Mouse (Mus musculus): ENCODE measurements around the gene Crybb1. TPM values are rescaled to one million over a fixed set of nuclear protein-coding genes. Genes with fewer than 3 reads are reported as not detected.

Gene Crybb1
- polyA plus RNA-seq, 1 experiment from 2014 or later, result 0.45 TPM

DNA sequence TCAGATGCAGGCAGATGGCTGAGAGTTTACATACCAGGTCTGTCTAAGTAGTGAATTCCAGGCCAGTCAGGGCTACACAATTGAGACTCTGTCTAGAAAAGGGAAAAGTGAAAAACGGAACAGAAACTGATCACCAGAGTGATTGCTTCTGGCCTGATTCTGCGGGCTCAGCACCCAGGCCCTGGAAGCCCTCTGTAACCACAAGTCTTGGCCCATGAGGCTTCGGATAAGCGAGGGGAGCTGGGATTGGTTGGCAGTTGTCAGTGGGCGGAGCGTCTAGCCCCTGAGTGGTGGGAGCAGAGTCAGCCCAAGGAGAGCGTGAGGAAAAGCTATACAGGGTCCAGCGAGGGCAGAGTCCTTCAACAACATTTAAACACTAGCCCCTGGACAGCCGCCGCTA is 9.9 kb downstream of the Crybb1 start:
- Histone ChIP-seq H3K9ac (ENCODE audit: low read depth, low read length) (peak overlapping the region; percentile 20; the same call in 1 of the 2 replicates), H3K27ac (ENCODE audit: low read depth, low read length) (no peak overlapping the region), H3K36me3 (ENCODE audit: control insufficient read depth, insufficient read depth, low read length) (no peaks in the 10 kb centered on the region), H3K9me3 (ENCODE audit: control insufficient read depth, low read length) (no peaks in the 10 kb centered on the region), H3K4me1 (replicated peaks; ENCODE audit: control insufficient read depth, insufficient read depth, low read length) (peaks cover 24% of the 10 kb centered on the region), H3K4me3 (ENCODE audit: low read depth, low read length) (no peak overlapping the region), H3K4me2 (peak overlapping the region; percentile 60), H3K27me3 (replicated peaks; ENCODE audit: control insufficient read depth, insufficient read depth, low read length) (peaks cover 12% of the 10 kb centered on the region)
- DNase-seq (ENCODE audit: low spot score), result peak; percentile 65
- ATAC-seq (replicated peaks; ENCODE audit: low FRiP score), result peak; percentile 82
- 5% methylated on average over 10 of the region's 10 CpGs for WGBS

DNA sequence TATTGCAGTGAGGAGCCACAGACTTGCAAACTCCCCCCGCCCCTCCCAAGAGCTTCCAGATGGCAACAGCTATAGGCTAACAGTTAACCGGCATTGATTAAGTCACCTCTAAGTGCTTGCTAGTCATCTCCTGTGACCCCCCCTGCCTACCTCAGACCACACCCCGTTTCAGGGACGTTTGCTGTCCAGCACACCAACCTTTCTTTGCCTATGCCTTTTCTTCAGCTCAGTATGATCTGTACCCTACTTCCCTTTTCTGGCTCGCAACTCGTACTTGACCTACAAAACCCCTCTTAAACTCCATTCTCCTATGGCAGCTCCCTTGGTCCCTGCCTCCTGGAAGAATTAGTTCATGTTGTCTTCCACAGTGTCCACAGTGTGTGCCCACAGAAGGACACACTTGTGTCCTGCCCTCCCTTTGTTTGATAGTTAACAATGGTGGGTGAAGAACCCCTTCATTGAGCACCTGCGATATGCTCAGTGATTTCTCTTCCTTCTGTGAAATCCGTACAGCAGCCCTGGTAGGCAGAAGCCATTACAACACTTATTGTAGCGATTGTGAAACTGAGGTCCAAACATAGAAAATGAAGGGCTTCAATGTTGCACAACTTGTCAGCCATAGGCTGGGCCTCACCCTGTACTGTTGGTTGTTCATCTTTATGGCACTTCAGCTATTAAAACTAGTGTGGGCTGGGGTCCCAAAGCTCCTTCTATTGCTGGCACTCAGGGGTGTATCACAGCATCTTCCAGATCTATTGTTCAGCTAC is 10.6 kb downstream of the Crybb1 start:
- peak overlapping the region; percentile 60 for H3K4me2 ChIP-seq
- no peak for DNase-seq (ENCODE audit: low spot score)
- ATAC-seq (replicated peaks; ENCODE audit: low FRiP score), result 0 out of 2 replicates have a peak, but pooled peaks have one; percentile 27
- no peaks in the 10 kb centered on the region for H3K9me3 ChIP-seq (ENCODE audit: control insufficient read depth, low read length)
- H3K4me1 ChIP-seq (replicated peaks; ENCODE audit: control insufficient read depth, insufficient read depth, low read length), result peaks cover 27% of the 10 kb centered on the region
- H3K9ac ChIP-seq (ENCODE audit: low read depth, low read length), result peak overlapping the region; percentile 20; the same call in 1 of the 2 replicates
- peaks cover 11% of the 10 kb centered on the region for H3K27me3 ChIP-seq (replicated peaks; ENCODE audit: control insufficient read depth, insufficient read depth, low read length)
- no peaks in the 10 kb centered on the region for H3K36me3 ChIP-seq (ENCODE audit: control insufficient read depth, insufficient read depth, low read length)
- no peak overlapping the region for H3K4me3 ChIP-seq (ENCODE audit: low read depth, low read length)
- no peak overlapping the region for H3K27ac ChIP-seq (ENCODE audit: low read depth, low read length)
- 40% methylated on average over 9 of the region's 9 CpGs for WGBS

DNA sequence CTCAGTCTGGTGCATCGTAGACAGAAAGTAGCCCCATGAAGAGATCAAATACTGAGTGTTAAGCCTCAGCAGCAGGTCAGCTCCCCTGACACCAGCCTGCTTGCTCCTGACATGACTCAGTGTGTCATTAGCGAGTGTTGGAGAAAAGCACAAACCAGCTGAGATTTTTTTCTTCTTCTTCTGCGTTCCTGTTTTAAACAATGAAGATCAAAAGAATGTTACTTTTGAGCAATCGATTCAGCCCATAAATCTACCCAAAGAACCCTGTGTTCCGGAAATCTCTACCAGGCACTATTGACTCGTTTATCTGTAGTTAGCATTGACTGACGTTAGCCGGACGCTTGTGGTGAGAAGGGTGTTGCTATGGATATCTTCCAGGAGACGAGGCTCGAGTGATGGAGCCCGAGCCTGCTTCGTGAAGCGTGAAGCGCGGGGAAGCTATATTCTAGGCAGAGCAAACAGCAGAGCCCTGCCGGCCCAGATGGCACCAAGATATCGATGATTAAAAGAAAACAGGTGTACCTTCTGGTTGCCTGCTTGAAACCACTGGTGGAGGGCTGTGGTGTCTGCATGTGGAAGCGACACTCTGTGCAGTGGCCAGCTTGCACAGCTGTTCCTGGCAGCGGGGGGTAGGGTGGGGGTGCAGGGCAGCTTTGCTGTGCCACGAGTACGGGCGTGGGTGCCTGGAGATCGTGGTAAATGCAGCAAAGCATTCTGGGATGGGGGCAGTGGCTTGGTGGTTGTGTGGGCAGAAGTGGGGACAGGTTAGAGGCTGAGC is 15.3 kb downstream of the Crybb1 start:
- peaks cover 22% of the 10 kb centered on the region for H3K4me1 ChIP-seq (replicated peaks; ENCODE audit: control insufficient read depth, insufficient read depth, low read length)

DNA sequence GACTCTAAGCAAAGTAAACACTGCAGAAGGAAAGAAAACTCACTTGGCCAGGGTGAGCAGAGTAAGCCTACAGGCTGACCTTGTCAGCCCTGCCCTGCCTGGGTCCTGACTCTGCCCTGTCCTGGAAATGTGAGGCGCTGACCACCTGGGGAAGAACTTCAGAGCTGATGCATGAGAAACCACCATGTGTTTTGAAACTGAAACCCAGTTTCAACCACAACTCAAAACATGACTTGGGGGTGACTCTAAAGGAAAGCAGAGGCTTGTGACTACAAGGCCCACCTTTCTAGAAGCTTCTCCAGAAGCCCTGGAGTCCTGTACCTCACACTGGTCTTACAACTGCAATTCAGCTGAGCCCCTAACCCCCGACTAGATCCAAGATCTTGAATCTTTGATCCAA is 17.3 kb downstream of the Crybb1 start:
- Histone ChIP-seq H3K27ac (ENCODE audit: low read depth, low read length) (no peak overlapping the region), H3K4me1 (replicated peaks; ENCODE audit: control insufficient read depth, insufficient read depth, low read length) (peaks cover 18% of the 10 kb centered on the region), H3K9ac (ENCODE audit: low read depth, low read length) (no peak overlapping the region)

More for the DNA sequence above, 15.3 kb downstream of the Crybb1 start:
- Histone ChIP-seq H3K4me2 (no peak overlapping the region), H3K27ac (ENCODE audit: low read depth, low read length) (no peak overlapping the region), H3K36me3 (ENCODE audit: control insufficient read depth, insufficient read depth, low read length) (no peaks in the 10 kb centered on the region), H3K9me3 (ENCODE audit: control insufficient read depth, low read length) (no peaks in the 10 kb centered on the region), H3K9ac (ENCODE audit: low read depth, low read length) (no peak overlapping the region), H3K4me3 (ENCODE audit: low read depth, low read length) (no peak overlapping the region), H3K27me3 (replicated peaks; ENCODE audit: control insufficient read depth, insufficient read depth, low read length) (peaks cover 12% of the 10 kb centered on the region)
- no peak for ATAC-seq (replicated peaks; ENCODE audit: low FRiP score)
- WGBS, result 52% methylated on average over 24 of the region's 24 CpGs
- DNase-seq (ENCODE audit: low spot score), result no peak

DNA sequence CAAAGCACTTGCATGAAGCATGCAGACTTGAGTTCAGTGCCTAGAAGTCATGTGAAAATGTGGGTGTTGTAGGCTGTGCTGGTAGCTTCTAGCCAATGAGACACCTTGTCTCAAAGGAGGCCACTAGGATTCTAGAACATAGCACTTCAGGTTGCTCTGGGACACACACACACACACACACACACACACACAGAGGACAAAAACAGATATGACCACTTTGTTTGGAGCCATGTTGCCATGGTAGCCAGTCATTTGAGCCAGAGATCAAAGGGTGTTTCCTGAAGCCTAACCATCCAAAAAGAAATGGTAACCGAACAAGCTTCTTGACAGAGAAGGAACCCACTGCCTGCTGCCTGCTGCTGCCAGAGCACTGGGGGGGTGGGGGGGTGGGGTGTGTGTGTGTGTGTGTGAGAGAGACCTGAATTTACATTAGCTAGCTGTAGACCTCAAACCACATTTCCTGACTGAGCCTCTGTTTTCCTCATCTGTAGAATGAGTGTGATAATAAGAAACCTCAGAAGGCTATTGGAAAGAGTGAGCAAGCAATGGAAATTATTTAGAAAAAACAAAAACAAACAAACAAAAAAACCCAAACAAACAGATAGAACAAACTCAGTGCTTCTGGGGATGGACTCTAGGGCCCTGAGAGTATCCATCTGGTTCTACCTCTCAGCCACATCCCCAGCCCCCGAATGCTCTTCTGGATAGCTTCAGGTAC is 18.3 kb downstream of the Crybb1 start:
- WGBS, result 49% methylated on average over 2 of the region's 2 CpGs
- Histone ChIP-seq H3K36me3 (ENCODE audit: control insufficient read depth, insufficient read depth, low read length) (no peaks in the 10 kb centered on the region), H3K9me3 (ENCODE audit: control insufficient read depth, low read length) (no peaks in the 10 kb centered on the region), H3K4me2 (no peak overlapping the region), H3K4me3 (ENCODE audit: low read depth, low read length) (no peak overlapping the region), H3K4me1 (replicated peaks; ENCODE audit: control insufficient read depth, insufficient read depth, low read length) (peaks cover 23% of the 10 kb centered on the region), H3K27me3 (replicated peaks; ENCODE audit: control insufficient read depth, insufficient read depth, low read length) (peaks cover 10% of the 10 kb centered on the region), H3K27ac (ENCODE audit: low read depth, low read length) (no peak overlapping the region), H3K9ac (ENCODE audit: low read depth, low read length) (no peak overlapping the region)
- DNase-seq (ENCODE audit: low spot score), result no peak
- ATAC-seq (replicated peaks; ENCODE audit: low FRiP score), result no peak

More for the DNA sequence above, 17.3 kb downstream of the Crybb1 start:
- Histone ChIP-seq H3K36me3 (ENCODE audit: control insufficient read depth, insufficient read depth, low read length) (no peaks in the 10 kb centered on the region), H3K4me3 (ENCODE audit: low read depth, low read length) (no peak overlapping the region), H3K4me2 (no peak overlapping the region), H3K9me3 (ENCODE audit: control insufficient read depth, low read length) (no peaks in the 10 kb centered on the region), H3K27me3 (replicated peaks; ENCODE audit: control insufficient read depth, insufficient read depth, low read length) (peaks cover 12% of the 10 kb centered on the region)
- DNase-seq (ENCODE audit: low spot score), result no peak
- no peak for ATAC-seq (replicated peaks; ENCODE audit: low FRiP score)
- WGBS, result 66% methylated on average over 2 of the region's 2 CpGs

DNA sequence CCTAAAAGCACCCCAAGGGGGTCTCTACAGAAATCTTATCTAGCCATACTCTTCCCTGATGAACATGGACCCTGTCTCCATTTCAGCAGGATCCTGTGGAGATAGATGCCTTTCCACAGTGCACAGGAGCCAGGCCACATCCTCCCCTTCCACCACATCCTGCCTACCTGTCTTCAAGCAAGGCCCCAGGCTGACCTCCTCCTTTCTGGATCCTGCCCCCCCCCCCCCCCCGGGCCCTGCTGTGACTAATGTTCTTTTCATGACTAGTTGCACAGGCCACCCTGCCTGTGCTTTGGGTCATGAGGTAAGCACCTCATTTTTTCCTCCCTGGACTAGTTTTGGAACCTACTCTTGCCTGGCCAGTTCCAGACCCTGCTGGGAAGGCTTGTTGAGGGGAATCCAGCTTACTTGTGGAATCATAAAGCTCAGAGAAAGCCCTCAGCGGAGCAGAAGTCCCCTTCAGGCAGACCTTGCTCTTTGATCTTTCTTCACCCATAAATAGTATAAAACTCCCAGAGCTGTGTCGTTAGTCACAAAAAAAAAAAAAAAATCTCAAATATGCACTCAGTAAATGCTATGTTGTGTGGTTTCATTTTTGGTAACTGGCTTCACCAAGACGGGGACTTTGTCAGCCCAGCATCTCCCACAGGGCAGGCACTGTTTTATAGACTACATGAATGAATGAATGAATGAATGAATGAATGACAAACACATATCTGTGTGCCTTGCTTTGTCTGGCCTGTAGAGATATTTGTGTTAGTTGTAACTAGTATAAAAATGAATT is 19.6 kb downstream of the Crybb1 start:
- H3K27me3 ChIP-seq (replicated peaks; ENCODE audit: control insufficient read depth, insufficient read depth, low read length), result peaks cover 2% of the 10 kb centered on the region; the same call in 1 of the 2 replicates
- H3K4me3 ChIP-seq (ENCODE audit: low read depth, low read length), result no peak overlapping the region
- 60% methylated on average over 4 of the region's 4 CpGs for WGBS
- no peak for DNase-seq (ENCODE audit: low spot score)
- H3K4me1 ChIP-seq (replicated peaks; ENCODE audit: control insufficient read depth, insufficient read depth, low read length), result peaks cover 34% of the 10 kb centered on the region
- H3K36me3 ChIP-seq (ENCODE audit: control insufficient read depth, insufficient read depth, low read length), result no peaks in the 10 kb centered on the region
- peak overlapping the region; percentile 77 for H3K4me2 ChIP-seq
- H3K9me3 ChIP-seq (ENCODE audit: control insufficient read depth, low read length), result no peaks in the 10 kb centered on the region
- no peak overlapping the region for H3K9ac ChIP-seq (ENCODE audit: low read depth, low read length)
- H3K27ac ChIP-seq (ENCODE audit: low read depth, low read length), result no peak overlapping the region
- no peak for ATAC-seq (replicated peaks; ENCODE audit: low FRiP score)

DNA sequence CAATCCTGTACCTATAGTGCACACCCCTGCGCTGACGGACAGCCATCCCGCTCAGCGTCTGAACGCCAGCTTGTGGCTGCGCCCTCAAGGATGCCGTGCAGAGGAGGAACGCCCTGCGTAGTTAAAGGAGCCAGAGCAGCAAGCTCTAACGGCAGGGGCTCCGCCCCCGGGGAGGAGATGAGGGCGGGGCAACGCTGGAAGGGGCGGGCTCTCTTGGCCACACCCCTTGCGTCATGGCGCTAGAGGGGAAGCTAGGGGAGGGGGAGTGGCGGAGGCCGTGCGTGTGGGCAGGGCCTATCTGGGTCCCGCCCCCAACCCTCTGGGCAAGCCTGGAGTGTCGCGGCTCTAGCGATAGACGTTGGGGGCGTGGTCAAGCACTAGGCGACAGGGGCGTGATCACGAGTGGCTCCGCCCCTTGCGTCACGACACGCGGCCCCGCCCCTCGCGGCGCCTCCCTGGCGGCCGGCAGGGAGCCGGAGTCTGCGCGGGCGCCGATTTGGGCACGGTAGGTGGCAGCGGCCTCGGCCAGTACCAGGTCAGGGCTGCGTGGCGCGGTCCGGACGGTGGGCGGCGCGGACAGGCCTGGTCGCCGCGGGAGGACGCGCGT is 20.8 kb downstream of the Crybb1 start, which contains the start of gene Tpst2:
Tpst2 (plus strand) TSS at position 425 of the 607 bp plus-strand sequence.
- H3K27me3 ChIP-seq (replicated peaks; ENCODE audit: control insufficient read depth, insufficient read depth, low read length), result no peaks in the 10 kb centered on the region
- H3K4me1 ChIP-seq (replicated peaks; ENCODE audit: control insufficient read depth, insufficient read depth, low read length), result peaks cover 41% of the 10 kb centered on the region
- peak within 1 kb of the TSS; percentile 83 for H3K4me3 ChIP-seq (ENCODE audit: low read depth, low read length)
- H3K27ac ChIP-seq (ENCODE audit: low read depth, low read length), result peak within 1 kb of the TSS; percentile 63
- DNase-seq (ENCODE audit: low spot score), result peak; percentile 100
- H3K9me3 ChIP-seq (ENCODE audit: control insufficient read depth, low read length), result no peaks in the 10 kb centered on the region
- peak within 1 kb of the TSS; percentile 83 for H3K4me2 ChIP-seq
- H3K9ac ChIP-seq (ENCODE audit: low read depth, low read length), result peak within 1 kb of the TSS; percentile 89
- peak; percentile 94 for ATAC-seq (replicated peaks; ENCODE audit: low FRiP score)
- WGBS, result under 1% methylated on average over 62 of the region's 62 CpGs
- no peaks in the 10 kb centered on the region for H3K36me3 ChIP-seq (ENCODE audit: control insufficient read depth, insufficient read depth, low read length)

Measured in liver, embryonic 11.5 days (tissue).